Mouse (Mus musculus) hindbrain, embryonic 11.5 days (tissue): Measurements from ENCODE around the gene Hip1. TPM values are rescaled to one million over a fixed set of nuclear protein-coding genes. Genes with fewer than 3 reads are reported as not detected.
A peak's percentile ranks its signal among the peaks of the same experiment; 100 is the strongest.
"Not testable (repeated sequence)": the region's sequence is repeated elsewhere in the genome, so short reads cannot be mapped to it uniquely, and the experiment has no call there.

Experiments
- ATAC-seq: fragments of 200-750 bp; cut with Nextera tagmentation; 2 replicates; pipeline ENCODE4 v1.8.0; 2017; ENCODE audit warnings: mild to moderate bottlenecking, moderate TSS enrichment, moderate library complexity; ENCODE audit not compliant: low FRiP score
- DNase-seq: peaks from one replicate; pipeline ENCODE4 v3.0.0-alpha.2; 2015; ENCODE audit warnings: low spot score
- H3K27ac ChIP-seq: fragments of 300-500 bp; sonication (generic); 2 replicates; pipeline ENCODE4 v1.5.1; 2014; ENCODE audit warnings: mild to moderate bottlenecking, low read depth, low read length
- H3K27me3 ChIP-seq: fragments of 300-500 bp; sonication (generic); 2 replicates; pipeline ENCODE4 v1.6.1; 2014; ENCODE audit warnings: mild to moderate bottlenecking, low read length, moderate library complexity, mixed read lengths; ENCODE audit not compliant: control insufficient read depth, insufficient read depth
- H3K36me3 ChIP-seq: fragments of 300-500 bp; sonication (generic); 2 replicates; pipeline ENCODE4 v1.6.1; 2014; ENCODE audit warnings: mild to moderate bottlenecking, low read length, moderate library complexity, mixed read lengths; ENCODE audit not compliant: control insufficient read depth, insufficient read depth
- H3K4me1 ChIP-seq: fragments of 300-500 bp; sonication (generic); replicated peaks from 2 replicates; pipeline ENCODE4 v1.6.1; 2014; ENCODE audit warnings: low read length, mixed read lengths; ENCODE audit not compliant: control insufficient read depth, insufficient read depth
- H3K4me2 ChIP-seq: fragments of 300-500 bp; sonication (generic); replicated peaks from 2 replicates; pipeline ENCODE4 v1.6.1; 2014; ENCODE audit warnings: mild to moderate bottlenecking, low read depth, low read length
- H3K4me3 ChIP-seq: fragments of 300-500 bp; sonication (generic); 2 replicates; pipeline ENCODE4 v1.5.1; 2014; ENCODE audit warnings: low read depth, low read length
- H3K9ac ChIP-seq: fragments of 300-500 bp; sonication (generic); 2 replicates; pipeline ENCODE4 v1.6.1; 2014; ENCODE audit warnings: low read depth, low read length
- H3K9me3 ChIP-seq: fragments of 300-500 bp; sonication (generic); 2 replicates; pipeline ENCODE4 v1.6.1; 2016; ENCODE audit warnings: low read length; ENCODE audit not compliant: control insufficient read depth
- WGBS: fragments of 180-500 bp; shearing (Covaris S2); extraction: QIAGEN DNeasy Blood & Tissue Kit; methylation state at CpG from one replicate; pipeline ENCODE4 v1.1.7; 2014; 5-methylcytosine and 5-hydroxymethylcytosine counted together
- polyA plus RNA-seq: library from polyadenylated mRNA; unstranded; fragments of >200 nt; fragmentation: Nextera tagmentation; extraction: Ambion mirVana; gene quantifications from 2 replicates; pipeline ENCODE4 v1.2.1, GENCODE M21; 2014

Gene Hip1
- polyA plus RNA-seq, 1 experiment from 2014 or later = 50.0 TPM

- ATAC-seq = no peak
- no peak overlapping the region for H3K9ac ChIP-seq
- no peak overlapping the region for H3K27ac ChIP-seq
- no peak for DNase-seq
- no peaks in the 10 kb centered on the region for H3K27me3 ChIP-seq
- 91% methylated on average over 2 of the region's 2 CpGs for WGBS
- no peak overlapping the region for H3K4me2 ChIP-seq
- H3K36me3 ChIP-seq = no peaks in the 10 kb centered on the region
- no peaks in the 10 kb centered on the region for H3K9me3 ChIP-seq
- no peak overlapping the region for H3K4me3 ChIP-seq
- H3K4me1 ChIP-seq = peaks cover 2% of the 10 kb centered on the region
Measured at GRCm38 (mm10) chr5:135492126-135492525, 52.8 kb downstream of the Hip1 start.

DNA sequence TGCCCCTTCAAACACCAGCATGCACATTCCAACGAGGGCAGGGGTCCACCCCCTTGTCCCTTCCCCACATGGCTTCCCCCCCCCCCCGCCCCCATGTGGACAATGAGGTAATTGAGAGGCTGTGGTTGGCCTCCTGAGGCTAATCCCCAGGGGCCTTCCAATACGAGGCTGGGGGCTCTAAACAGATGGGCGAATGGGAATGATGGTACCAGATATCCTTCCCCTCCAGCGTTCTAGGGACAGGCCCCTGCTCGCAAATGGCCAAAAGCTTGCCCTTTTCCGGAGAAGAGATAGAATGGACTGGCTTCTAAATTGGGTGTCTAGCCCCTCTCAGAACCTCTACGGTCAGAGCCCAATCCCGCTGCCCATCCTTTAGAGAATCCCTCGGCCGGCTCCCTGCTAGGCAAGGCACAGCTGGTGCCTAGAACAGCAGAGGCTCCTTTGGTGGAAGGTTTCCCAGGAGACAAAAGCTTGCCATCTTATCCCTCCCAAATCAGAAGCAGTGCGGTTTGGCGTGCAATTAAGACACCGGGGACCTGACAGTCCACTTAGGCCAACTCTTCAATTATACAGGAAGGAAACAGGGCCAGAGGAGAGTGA, 55.1 kb downstream of the Hip1 start:
- Histone ChIP-seq H3K27ac (peak overlapping the region; percentile 97), H3K4me2 (peak overlapping the region; percentile 76), H3K4me1 (peaks cover 2% of the 10 kb centered on the region), H3K4me3 (peak overlapping the region; percentile 66), H3K9me3 (no peaks in the 10 kb centered on the region), H3K36me3 (no peaks in the 10 kb centered on the region), H3K27me3 (no peaks in the 10 kb centered on the region), H3K9ac (peak overlapping the region; percentile 71)
- 2% methylated on average over 13 of the region's 14 CpGs for WGBS
- ATAC-seq (peak; percentile 84; the same call in 1 of the 2 replicates), DNase-seq (no peak)

DNA sequence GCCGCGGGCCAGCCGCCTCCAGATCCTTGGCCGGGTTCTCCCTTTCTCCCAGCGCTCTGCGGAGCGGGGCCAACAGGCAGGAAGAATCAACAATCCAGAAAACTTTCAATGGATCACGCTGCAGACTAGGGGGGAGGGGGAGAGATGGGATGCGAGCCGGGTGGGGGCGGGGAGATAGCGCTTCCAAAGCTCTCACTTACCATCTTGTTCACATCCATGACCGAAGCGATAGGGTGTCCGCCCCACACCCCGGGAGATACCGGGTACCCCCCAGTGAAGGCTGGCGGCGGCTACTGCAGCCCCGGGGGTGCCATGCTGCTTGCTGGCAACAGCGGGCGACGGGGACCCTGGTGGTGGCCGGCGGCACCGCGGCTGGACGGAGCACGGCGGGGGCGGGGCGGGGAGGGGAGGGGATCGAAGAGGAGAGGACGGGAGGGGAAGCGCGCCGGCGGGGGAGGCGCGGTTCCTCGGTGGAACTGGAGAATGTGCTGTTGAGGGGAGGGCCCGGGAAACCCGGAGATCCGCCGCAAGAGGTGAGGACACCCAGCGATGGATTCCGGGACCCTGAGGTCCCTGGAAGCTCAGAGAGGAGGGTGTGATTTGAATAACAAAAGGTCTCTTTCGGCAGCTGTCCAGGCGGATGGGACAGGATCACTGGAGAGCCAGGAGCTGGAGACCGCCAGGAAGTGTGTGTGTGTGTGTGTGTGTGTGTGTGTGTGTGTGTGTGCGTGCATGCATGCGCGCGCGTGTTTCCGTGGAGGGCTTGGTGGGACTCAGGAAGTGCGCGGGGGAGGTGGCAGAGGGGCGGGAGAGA, 55.8 kb downstream of the Hip1 start:
- Histone ChIP-seq H3K4me1 (peaks cover 2% of the 10 kb centered on the region), H3K4me3 (peak overlapping the region; percentile 66), H3K27me3 (no peaks in the 10 kb centered on the region), H3K9ac (peak overlapping the region; percentile 71), H3K36me3 (no peaks in the 10 kb centered on the region), H3K9me3 (no peaks in the 10 kb centered on the region), H3K4me2 (peak overlapping the region; percentile 76), H3K27ac (peak overlapping the region; percentile 97)
- WGBS = under 1% methylated on average over 35 of the region's 59 CpGs
- peak; percentile 85 for ATAC-seq
- peak; percentile 88 for DNase-seq

- Histone ChIP-seq H3K4me3 (peak overlapping the region; percentile 66), H3K4me2 (peak overlapping the region; percentile 76), H3K27me3 (no peaks in the 10 kb centered on the region), H3K36me3 (no peaks in the 10 kb centered on the region), H3K27ac (peak overlapping the region; percentile 97), H3K4me1 (peaks cover 2% of the 10 kb centered on the region), H3K9ac (peak overlapping the region; percentile 71), H3K9me3 (no peaks in the 10 kb centered on the region)
- peak; percentile 36 for ATAC-seq
- peak; percentile 41 for DNase-seq
- under 1% methylated on average over 19 of the region's 19 CpGs for WGBS
Measured at GRCm38 (mm10) chr5:135488222-135488880, 56.6 kb downstream of the Hip1 start.

GRCm38 (mm10) chr5:135485289-135485688, 59.6 kb downstream of the Hip1 start:
- WGBS = 55% methylated on average over 3 of the region's 3 CpGs
- H3K9me3 ChIP-seq = no peaks in the 10 kb centered on the region
- H3K4me3 ChIP-seq = no peak overlapping the region
- DNase-seq = peak; percentile 29
- no peak overlapping the region for H3K9ac ChIP-seq
- H3K27me3 ChIP-seq = no peaks in the 10 kb centered on the region
- H3K4me1 ChIP-seq = peaks cover 2% of the 10 kb centered on the region
- ATAC-seq = no peak
- no peak overlapping the region for H3K4me2 ChIP-seq
- no peak overlapping the region; the same call in 1 of the 2 replicates for H3K27ac ChIP-seq
- H3K36me3 ChIP-seq = 0 out of 2 replicates have a peak, but pooled peaks cover 3% of the 10 kb centered on the region

- H3K4me2 ChIP-seq, ATAC-seq, H3K27me3 ChIP-seq, H3K4me1 ChIP-seq, H3K27ac ChIP-seq, DNase-seq, H3K36me3 ChIP-seq, H3K9me3 ChIP-seq, H3K9ac ChIP-seq, H3K4me3 ChIP-seq: not testable (repeated sequence)
- WGBS = 90% methylated on average over 6 of the region's 6 CpGs
Measured at GRCm38 (mm10) chr5:135483865-135484264, 61.1 kb downstream of the Hip1 start.

DNA sequence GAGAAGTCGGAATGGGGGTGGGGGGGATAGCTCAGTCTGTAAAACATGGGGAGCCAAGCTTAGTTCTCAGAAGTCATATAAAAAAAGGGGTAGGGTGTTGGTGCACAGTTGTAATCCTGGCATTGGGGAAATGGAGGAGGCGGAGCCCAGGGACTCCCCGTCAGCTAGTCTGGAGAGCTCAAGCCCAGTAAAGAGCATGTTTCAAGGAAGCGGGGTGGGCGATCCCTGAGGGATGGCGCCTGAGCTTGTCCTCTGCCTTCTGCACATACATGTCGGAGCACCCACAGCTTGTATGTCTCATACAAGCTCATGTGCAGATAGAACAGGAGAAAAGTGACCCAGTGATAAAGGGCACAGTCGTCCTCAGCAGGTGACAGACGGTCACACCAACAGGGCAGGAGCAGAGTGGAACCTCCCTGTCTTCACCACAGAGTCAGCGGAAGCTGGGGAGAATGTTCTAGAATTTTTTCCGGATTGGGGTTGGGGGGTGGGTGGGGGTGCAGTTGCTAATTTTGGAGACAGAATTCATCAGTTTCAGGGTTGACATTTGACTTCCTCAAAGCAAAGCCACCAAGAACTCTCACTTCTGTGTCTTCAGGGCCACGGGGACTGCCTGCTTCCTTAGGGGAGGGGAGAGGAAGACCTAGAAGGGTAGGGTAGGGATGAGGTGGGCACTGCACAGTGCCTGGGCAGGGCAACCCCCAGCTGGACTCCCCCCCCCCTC, 65.9 kb downstream of the Hip1 start:
- ATAC-seq = no peak
- H3K4me3 ChIP-seq = no peak overlapping the region
- no peaks in the 10 kb centered on the region for H3K9me3 ChIP-seq
- no peaks in the 10 kb centered on the region for H3K4me1 ChIP-seq
- no peaks in the 10 kb centered on the region for H3K27me3 ChIP-seq
- no peak overlapping the region for H3K4me2 ChIP-seq
- no peak for DNase-seq
- no peak overlapping the region for H3K9ac ChIP-seq
- H3K27ac ChIP-seq = no peak overlapping the region
- WGBS = 94% methylated on average over 12 of the region's 12 CpGs
- H3K36me3 ChIP-seq = 0 out of 2 replicates have a peak, but pooled peaks cover 3% of the 10 kb centered on the region

GRCm38 (mm10) chr5:135476199-135476598, 68.7 kb downstream of the Hip1 start:
- Histone ChIP-seq H3K36me3 (no peaks in the 10 kb centered on the region), H3K9me3 (no peaks in the 10 kb centered on the region), H3K4me3 (no peak overlapping the region), H3K27me3 (no peaks in the 10 kb centered on the region), H3K9ac (no peak overlapping the region), H3K4me1 (no peaks in the 10 kb centered on the region), H3K27ac (no peak overlapping the region), H3K4me2 (no peak overlapping the region)
- ATAC-seq = no peak
- no peak for DNase-seq
- WGBS = 91% methylated on average over 5 of the region's 5 CpGs
